Comparison of ENCODE assay signal across 13 mouse cellular contexts in the genomic region with DNA sequence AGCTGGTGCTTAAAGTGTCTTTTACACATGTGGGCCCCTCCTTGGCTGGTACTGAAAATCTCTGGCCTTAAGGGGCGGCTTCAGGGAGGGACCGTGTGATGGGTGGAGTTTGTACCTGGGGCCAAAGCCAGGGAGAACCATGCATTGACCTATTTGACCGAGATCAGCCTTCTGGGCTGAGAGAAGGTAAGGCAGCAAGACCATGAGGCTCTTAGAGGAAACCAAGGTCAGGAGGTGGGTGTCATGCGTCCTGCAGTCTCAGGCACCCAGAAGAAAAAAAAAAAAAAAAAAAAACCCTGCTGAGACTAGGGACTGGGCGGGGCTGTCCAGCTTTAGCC. TPM values are rescaled to one million over a fixed set of nuclear protein-coding genes. Genes with fewer than 3 reads are reported as not detected.
DNase-seq lines count a peak whose midpoint lies in the region; ATAC-seq and TF ChIP-seq lines count a peak whose summit lies in the region.
"Had no signal": no experiment of that assay in that cellular context is flagged by ENCODE, and none has a peak within 500 bp of the region (broad histone marks: within the 10 kb centered on the region; RNA-seq: fewer than 3 reads in every experiment).

No protein-coding gene starts in this region.

- no peak for TF ChIP-seq EP300 in CH12.LX (IDR thresholded peaks at IDR 0.05; ENCODE audit: low read length)

- no peak overlapping the region for H3K27ac ChIP-seq in CH12.LX (ENCODE audit: insufficient read depth, low read depth)
- H3K27ac ChIP-seq in forebrain, embryonic 13.5 days, result peak overlapping the region; percentile 93; the same call in 1 of the 2 replicates
- H3K27ac ChIP-seq in midbrain, embryonic 12.5 days (replicated peaks), result peak overlapping the region; percentile 93
- no peak overlapping the region for H3K27ac ChIP-seq in thymus, adult 2 months (ENCODE audit: control insufficient read depth, insufficient read depth, low read length)
- H3K27ac ChIP-seq: heart, embryonic 15.5 days; lung, embryonic 15.5 days had no signal

- H3K36me3 ChIP-seq in CH12.LX (replicated peaks in 1 of 2; ENCODE audit: control insufficient read depth in 1 of 2, insufficient read depth in 1 of 2, low read length in 1 of 2), result no peaks in the 10 kb centered on the region
- H3K36me3 ChIP-seq in forebrain, embryonic 13.5 days (ENCODE audit: poor library complexity, severe bottlenecking), result peaks cover 12% of the 10 kb centered on the region
- peaks cover 13% of the 10 kb centered on the region for H3K36me3 ChIP-seq in midbrain, embryonic 12.5 days
- no peaks in the 10 kb centered on the region for H3K36me3 ChIP-seq in thymus, adult 2 months (ENCODE audit: control insufficient read depth, insufficient read depth, low read length)
- H3K36me3 ChIP-seq: heart, embryonic 15.5 days; lung, embryonic 15.5 days had no signal

- TF ChIP-seq POLR2A in CH12.LX (IDR thresholded peaks at IDR 0.05; ENCODE audit: low read depth, low read length), result no peak
- no peak for TF ChIP-seq POLR2A in thymus, adult 2 months (IDR thresholded peaks at IDR 0.05; ENCODE audit: control insufficient read depth, extremely low read depth, insufficient read depth, low read length, poor library complexity)

- in situ Hi-C loops in CH12.LX (cut with MboI; ENCODE audit: low pct_ligation_motif_present, low pct_unique_long_range_greater_than_20kb, low sequenced_read_pairs), result no loop called here

- dilution Hi-C loops in CH12.LX (cut with MboI; ENCODE audit: extremely low pct_ligation_motif_present, extremely low pct_unique_long_range_greater_than_20kb, low sequenced_read_pairs), result no loop called here

- WGBS in forebrain, embryonic 13.5 days, result 17% methylated on average over 5 of the region's 5 CpGs
- 12% methylated on average over 5 of the region's 5 CpGs for WGBS in midbrain, embryonic 12.5 days
- WGBS in thymus, adult 2 months, result 39% methylated on average over 5 of the region's 5 CpGs

- H3K4me2 ChIP-seq in CH12.LX (ENCODE audit: insufficient read depth, low read depth, poor library complexity, severe bottlenecking), result no peak overlapping the region
- peak overlapping the region; percentile 81 for H3K4me2 ChIP-seq in forebrain, embryonic 13.5 days
- H3K4me2 ChIP-seq in midbrain, embryonic 12.5 days (replicated peaks), result peak overlapping the region; percentile 82

- ATAC-seq in forebrain, embryonic 13.5 days, result no peak
- ATAC-seq in midbrain, embryonic 12.5 days (ENCODE audit: low FRiP score, low read depth), result no peak

- H3K79me2 ChIP-seq in CH12.LX (replicated peaks; ENCODE audit: control insufficient read depth, extremely low read depth, insufficient read depth, poor library complexity, severe bottlenecking), result no peaks in the 10 kb centered on the region

- DNase-seq in CH12.LX (ENCODE audit: extremely low read depth) (no peak), ES-CJ7 (ENCODE audit: low read depth, low spot score) (peak; percentile 66)
- no peak for DNase-seq in T-cell, adult 2 months (ENCODE audit: low spot score)
- DNase-seq in right cerebral cortex, postnatal 14 days, result no peak
- no peak for DNase-seq in thymus, adult 2 months
- DNase-seq: adrenal gland, adult 8-10 months; kidney, postnatal 10 days had no signal

- H3K4me1 ChIP-seq in CH12.LX (ENCODE audit: control insufficient read depth in 1 of 2, insufficient read depth in 2 of 2), result no peaks in the 10 kb centered on the region
- H3K4me1 ChIP-seq in forebrain, embryonic 13.5 days, result peaks cover 25% of the 10 kb centered on the region
- peaks cover 22% of the 10 kb centered on the region for H3K4me1 ChIP-seq in midbrain, embryonic 12.5 days
- H3K4me1 ChIP-seq in thymus, adult 2 months (replicated peaks; ENCODE audit: control insufficient read depth, insufficient read depth, low read length), result no peaks in the 10 kb centered on the region

- H3K9me3 ChIP-seq in CH12.LX (replicated peaks; ENCODE audit: low read length), result no peaks in the 10 kb centered on the region
- no peaks in the 10 kb centered on the region for H3K9me3 ChIP-seq in forebrain, embryonic 13.5 days (replicated peaks)
- H3K9me3 ChIP-seq in midbrain, embryonic 12.5 days, result no peaks in the 10 kb centered on the region
- H3K9me3 ChIP-seq: heart, embryonic 15.5 days; lung, embryonic 15.5 days had no signal

- H3K9ac ChIP-seq in CH12.LX (ENCODE audit: insufficient read depth, low read depth), result no peak overlapping the region
- H3K9ac ChIP-seq in forebrain, embryonic 13.5 days, result peak overlapping the region; percentile 81
- peak overlapping the region; percentile 87 for H3K9ac ChIP-seq in midbrain, embryonic 12.5 days (replicated peaks)
- H3K9ac ChIP-seq: heart, embryonic 15.5 days; lung, embryonic 15.5 days had no signal

- TF ChIP-seq CTCF in CH12.LX (conservative IDR thresholded peaks at IDR 0.05 in 1 of 2, IDR thresholded peaks at IDR 0.05 in 1 of 2; ENCODE audit: low read depth in 2 of 2, low read length in 2 of 2), result no peak
- no peak for TF ChIP-seq CTCF in thymus, adult 2 months (IDR thresholded peaks at IDR 0.05; ENCODE audit: borderline replicate concordance, control insufficient read depth, extremely low read depth, insufficient read depth, low read length, poor library complexity)

- H3K4me3 ChIP-seq in CH12.LX (replicated peaks in 1 of 3; ENCODE audit: low read depth in 2 of 3, low read length in 2 of 3, poor library complexity in 1 of 3), result no peak overlapping the region
- H3K4me3 ChIP-seq in forebrain, embryonic 13.5 days, result peak overlapping the region; percentile 65
- peak overlapping the region; percentile 77 for H3K4me3 ChIP-seq in midbrain, embryonic 12.5 days
- H3K4me3 ChIP-seq in thymus, adult 2 months (ENCODE audit: control insufficient read depth, insufficient read depth, low read length), result no peak overlapping the region
- H3K4me3 ChIP-seq: myocyte had no signal

- TF ChIP-seq RAD21 in CH12.LX (IDR thresholded peaks at IDR 0.05; ENCODE audit: low read depth, low read length), result no peak

- H3K27me3 ChIP-seq in CH12.LX (replicated peaks), result peaks cover 58% of the 10 kb centered on the region
- H3K27me3 ChIP-seq in forebrain, embryonic 13.5 days, result peaks cover 3% of the 10 kb centered on the region; the same call in 1 of the 2 replicates
- H3K27me3 ChIP-seq in midbrain, embryonic 12.5 days, result peaks cover 38% of the 10 kb centered on the region
- peaks cover 18% of the 10 kb centered on the region; the same call in 1 of the 2 replicates for H3K27me3 ChIP-seq in thymus, adult 2 months (ENCODE audit: control insufficient read depth, insufficient read depth, low read length)

TF ChIP-seq in CH12.LX, 34 proteins besides CTCF, POLR2A, EP300 and RAD21:
- TF ChIP-seq TBP (conservative IDR thresholded peaks at IDR 0.05; ENCODE audit: low read depth, low read length), result no peak
- TF ChIP-seq ZNF384 (IDR thresholded peaks at IDR 0.05; ENCODE audit: low read depth, low read length), result peak; percentile 11; the same call in 1 of the 2 replicates

RNA-seq across cellular contexts. Expression of a gene that starts 1.3 kb away (rescaled TPM):
- total RNA-seq in CH12.LX (2012; rRNA removed) (not detected in 2 replicates), CH12.LX (2014; rRNA removed) (not detected in 2 replicates)
- not detected in 2 replicates for polyA plus RNA-seq in CH12.LX (2012; ENCODE audit: insufficient read length, low read depth)
- polyA plus RNA-seq in forebrain, embryonic 13.5 days (2015; fragmentation: Nextera tagmentation; extraction: Ambion mirVana), result 651 and 655 TPM in 2 replicates
- 443 and 455 TPM in 2 replicates for polyA plus RNA-seq in midbrain, embryonic 12.5 days (2016; fragmentation: Nextera tagmentation; extraction: Ambion mirVana)
- polyA plus RNA-seq in thymus, adult 2 months (2012; rRNA removed), result 0.15 TPM in 1 of 2 replicates, not detected in the other
- total RNA-seq: MEL had no signal

RNA-seq across cellular contexts. Expression of a gene that starts 6.6 kb away (rescaled TPM):
- 65.4 and 83.8 TPM in 2 replicates for total RNA-seq in CH12.LX (2012; rRNA removed)
- total RNA-seq in CH12.LX (2014; rRNA removed), result 67.6 and 74.9 TPM in 2 replicates
- 70.7 and 89.2 TPM in 2 replicates for polyA plus RNA-seq in CH12.LX (2012; ENCODE audit: insufficient read length, low read depth)
- polyA plus RNA-seq in forebrain, embryonic 13.5 days (2015; fragmentation: Nextera tagmentation; extraction: Ambion mirVana), result 35.9 and 49.3 TPM in 2 replicates
- polyA plus RNA-seq in midbrain, embryonic 12.5 days (2016; fragmentation: Nextera tagmentation; extraction: Ambion mirVana), result 54.2 and 55.3 TPM in 2 replicates
- 110 and 119 TPM in 2 replicates for polyA plus RNA-seq in thymus, adult 2 months (2012; rRNA removed)

RNA-seq across cellular contexts. Expression of a gene that starts 25.1 kb away (rescaled TPM):
- total RNA-seq in CH12.LX (2012; rRNA removed) (14.2 and 17.3 TPM in 2 replicates), CH12.LX (2014; rRNA removed) (11.1 and 11.6 TPM in 2 replicates)
- 20.4 and 20.7 TPM in 2 replicates for polyA plus RNA-seq in CH12.LX (2012; ENCODE audit: insufficient read length, low read depth)
- polyA plus RNA-seq in forebrain, embryonic 13.5 days (2015; fragmentation: Nextera tagmentation; extraction: Ambion mirVana), result 19.5 and 20.5 TPM in 2 replicates
- polyA plus RNA-seq in midbrain, embryonic 12.5 days (2016; fragmentation: Nextera tagmentation; extraction: Ambion mirVana), result 23.4 and 23.9 TPM in 2 replicates
- 60.8 and 62.4 TPM in 2 replicates for polyA plus RNA-seq in thymus, adult 2 months (2012; rRNA removed)

RNA-seq across cellular contexts. Expression of a gene that starts 51.8 kb away (rescaled TPM):
- total RNA-seq in CH12.LX (2012; rRNA removed), result 23.9 and 29.8 TPM in 2 replicates
- total RNA-seq in CH12.LX (2014; rRNA removed), result 18.4 and 19.3 TPM in 2 replicates
- polyA plus RNA-seq in CH12.LX (2012; ENCODE audit: insufficient read length, low read depth), result 20.9 and 21.1 TPM in 2 replicates
- 54.6 and 58.5 TPM in 2 replicates for polyA plus RNA-seq in forebrain, embryonic 13.5 days (2015; fragmentation: Nextera tagmentation; extraction: Ambion mirVana)
- 69.4 and 75.0 TPM in 2 replicates for polyA plus RNA-seq in midbrain, embryonic 12.5 days (2016; fragmentation: Nextera tagmentation; extraction: Ambion mirVana)
- polyA plus RNA-seq in thymus, adult 2 months (2012; rRNA removed), result 87.6 and 91.9 TPM in 2 replicates

RNA-seq across cellular contexts. Expression of a gene that starts 52.2 kb away (rescaled TPM):
- total RNA-seq in CH12.LX (2012; rRNA removed) (29.2 and 35.5 TPM in 2 replicates), CH12.LX (2014; rRNA removed) (45.3 and 46.0 TPM in 2 replicates)
- 55.6 and 72.7 TPM in 2 replicates for polyA plus RNA-seq in CH12.LX (2012; ENCODE audit: insufficient read length, low read depth)
- 90.5 and 98.2 TPM in 2 replicates for polyA plus RNA-seq in forebrain, embryonic 13.5 days (2015; fragmentation: Nextera tagmentation; extraction: Ambion mirVana)
- polyA plus RNA-seq in midbrain, embryonic 12.5 days (2016; fragmentation: Nextera tagmentation; extraction: Ambion mirVana), result 84.0 and 84.2 TPM in 2 replicates
- polyA plus RNA-seq in thymus, adult 2 months (2012; rRNA removed), result 60.9 and 69.6 TPM in 2 replicates

Comparison
In these comparisons a context has a peak if more than half of its experiments do, and no peak if none do; other contexts are left out.
1. H3K27ac ChIP-seq: peak in forebrain, embryonic 13.5 days (single experiment) and midbrain, embryonic 12.5 days (single experiment); none in CH12.LX (single experiment) and thymus, adult 2 months (single experiment).
2. H3K4me3 ChIP-seq: peak in forebrain, embryonic 13.5 days (single experiment) and midbrain, embryonic 12.5 days (single experiment); none in CH12.LX (0 of 3) and thymus, adult 2 months (single experiment).
3. RNA of a gene that starts 1.3 kb away (polyA plus RNA-seq): 651 to 655 TPM in forebrain, embryonic 13.5 days and 443 to 455 TPM in midbrain, embryonic 12.5 days; 0.15 TPM in thymus, adult 2 months and not detected in CH12.LX; every median in the first group is over 100 times any median in the second.